Mouse (Mus musculus) heart, postnatal 0 days (tissue): Measurements from ENCODE around the gene Kcnk4. TPM values are rescaled to one million over a fixed set of nuclear protein-coding genes. Genes with fewer than 3 reads are reported as not detected.

Source experiments
- ATAC-seq: fragments of 200-750 bp; cut with Nextera tagmentation; 2 replicates; pipeline ENCODE4 v1.8.0; 2017; ENCODE audit warnings: low read depth, moderate number of reproducible peaks, moderate library complexity; ENCODE audit not compliant: insufficient read depth
- DNase-seq: peaks from one replicate; pipeline ENCODE4 v3.0.0-alpha.2; 2016; ENCODE audit warnings: low spot score
- H3K27ac ChIP-seq: fragments of 300-500 bp; sonication (generic); 2 replicates; pipeline ENCODE4 v1.5.1; 2014; ENCODE audit warnings: low read depth, mild to moderate bottlenecking
- H3K27me3 ChIP-seq: fragments of 300-500 bp; sonication (generic); 2 replicates; pipeline ENCODE4 v1.6.1; 2014; ENCODE audit warnings: low read length, mixed read lengths; ENCODE audit not compliant: control insufficient read depth, insufficient read depth
- H3K36me3 ChIP-seq: fragments of 300-500 bp; sonication (generic); replicated peaks from 2 replicates; pipeline ENCODE4 v1.6.1; 2014; ENCODE audit warnings: low read length, mixed read lengths; ENCODE audit not compliant: control insufficient read depth, insufficient read depth
- H3K4me1 ChIP-seq: fragments of 300-500 bp; sonication (generic); 2 replicates; pipeline ENCODE4 v1.6.1; 2014; ENCODE audit warnings: antibody characterized with exemption; ENCODE audit not compliant: control insufficient read depth, insufficient read depth
- H3K4me2 ChIP-seq: fragments of 300-500 bp; sonication (generic); 2 replicates; pipeline ENCODE4 v1.6.1; 2014; ENCODE audit warnings: low read depth, mild to moderate bottlenecking, low read length, moderate library complexity
- H3K4me3 ChIP-seq: fragments of 300-500 bp; sonication (generic); 2 replicates; pipeline ENCODE4 v1.5.1; 2014; ENCODE audit warnings: low read depth, low read length
- H3K9ac ChIP-seq: fragments of 300-500 bp; sonication (generic); replicated peaks from 2 replicates; pipeline ENCODE4 v1.6.1; 2014; ENCODE audit warnings: low read depth, low read length, mixed read lengths
- H3K9me3 ChIP-seq: fragments of 300-500 bp; sonication (generic); replicated peaks from 2 replicates; pipeline ENCODE4 v1.6.1; 2016; ENCODE audit warnings: low read length; ENCODE audit not compliant: control insufficient read depth
- CTCF ChIP-seq: IDR thresholded peaks from 2 replicates; pipeline ENCODE4 v1.5.1; 2016; ENCODE audit warnings: antibody characterized with exemption, control low read depth, low read depth
- EP300 ChIP-seq: IDR thresholded peaks from 2 replicates; pipeline ENCODE4 v1.6.1; 2016; ENCODE audit warnings: antibody characterized with exemption, low read depth
- WGBS: fragments of 180-500 bp; shearing (Covaris S2); extraction: QIAGEN DNeasy Blood & Tissue Kit; methylation state at CpG from one replicate; pipeline ENCODE4 v1.1.7; 2014; 5-methylcytosine and 5-hydroxymethylcytosine counted together
- polyA plus RNA-seq: library from polyadenylated mRNA; unstranded; fragments of >200 nt; fragmentation: Nextera tagmentation; extraction: Ambion mirVana; gene quantifications from 2 replicates; pipeline ENCODE4 v1.2.1, GENCODE M21; 2015
- total RNA-seq: library from RNA; depleted of rRNA; stranded (reverse); fragments of >200 nt; gene quantifications from 2 replicates; pipeline ENCODE4 v1.2.3, GENCODE M21; 2014; ENCODE audit warnings: low replicate concordance

Kcnk4 gene
- total and polyA plus RNA-seq, 2 experiments from 2014 or later, result 0.30 TPM; not detected in 1

DNA sequence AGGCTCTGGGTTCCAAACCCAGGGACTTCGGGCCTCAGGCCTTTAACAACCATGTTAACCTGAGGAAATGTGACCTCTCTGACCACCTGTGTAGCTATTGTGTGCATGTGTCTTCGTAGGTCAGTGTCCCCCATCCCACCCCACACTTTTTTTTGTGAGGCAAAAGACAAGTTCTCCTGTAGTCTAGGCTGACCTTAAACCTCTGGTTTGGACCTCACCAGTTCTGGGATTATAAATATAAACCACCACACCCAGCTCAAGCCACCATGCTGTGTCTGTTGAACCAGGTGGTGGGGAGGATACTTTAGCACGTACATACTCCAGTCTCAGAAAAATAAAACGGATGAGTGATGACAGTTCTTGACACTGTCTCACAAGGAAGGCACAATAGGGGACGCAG lies 15.6 kb upstream of the Kcnk4 start:
- 0 out of 2 replicates have a peak, but pooled peaks cover 7% of the 10 kb centered on the region for H3K36me3 ChIP-seq
- H3K4me2 ChIP-seq, result peak overlapping the region; percentile 81
- peaks cover 22% of the 10 kb centered on the region for H3K4me1 ChIP-seq
- ATAC-seq (no peak), DNase-seq (no peak)
- no peaks in the 10 kb centered on the region for H3K27me3 ChIP-seq
- H3K27ac ChIP-seq, result 0 out of 2 replicates have a peak overlapping the region, but pooled peaks have one; percentile 96
- 55% methylated on average over 5 of the region's 5 CpGs for WGBS
- peak overlapping the region; percentile 74; the same call in 1 of the 2 replicates for H3K9ac ChIP-seq
- no peaks in the 10 kb centered on the region for H3K9me3 ChIP-seq
- H3K4me3 ChIP-seq, result peak overlapping the region; percentile 71
- TF ChIP-seq CTCF, result no peak
- no peak for TF ChIP-seq EP300

DNA sequence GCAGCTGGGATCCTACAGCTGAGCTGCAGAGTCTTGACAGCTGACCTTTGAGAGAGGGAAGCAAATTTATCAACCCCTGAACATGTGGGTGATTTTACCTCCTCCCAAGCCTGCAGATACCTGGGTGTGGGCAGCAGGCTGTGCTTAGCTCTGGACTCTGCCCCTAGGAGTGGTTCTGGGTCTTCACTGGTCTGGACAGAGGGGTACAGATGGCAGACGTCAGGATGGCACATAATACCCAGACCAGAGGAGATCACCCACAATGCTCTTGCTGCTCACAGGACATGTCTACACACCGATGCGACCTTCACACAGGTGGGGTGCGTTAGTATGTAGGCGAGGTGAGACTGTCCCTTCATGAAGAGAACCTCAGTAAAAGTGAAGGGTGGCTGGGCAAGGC lies 15.2 kb upstream of the Kcnk4 start:
- ATAC-seq, result no peak
- DNase-seq, result no peak
- 91% methylated on average over 5 of the region's 5 CpGs for WGBS

DNA sequence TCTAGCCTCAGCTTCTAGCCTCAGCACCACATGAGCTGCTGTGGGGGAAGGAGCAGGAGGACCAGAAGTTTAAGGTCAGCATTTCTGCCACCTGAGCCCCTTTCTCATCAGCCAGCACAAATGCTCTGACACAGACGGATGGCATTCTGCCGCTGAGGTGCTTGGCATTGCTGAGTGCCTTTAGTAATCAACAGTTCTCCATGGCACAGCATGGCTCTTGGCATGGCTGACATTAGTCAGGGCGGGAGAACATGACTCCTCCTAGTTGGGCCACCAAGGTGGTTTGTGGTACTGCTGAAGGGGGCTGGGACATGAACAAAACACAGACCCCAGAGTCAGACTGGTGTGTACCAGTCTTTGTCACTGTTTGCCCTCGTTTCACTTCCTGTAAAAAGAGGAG lies 13.9 kb upstream of the Kcnk4 start:
- Histone ChIP-seq H3K9me3 (no peaks in the 10 kb centered on the region), H3K4me3 (no peak overlapping the region), H3K27ac (no peak overlapping the region), H3K4me1 (peaks cover 12% of the 10 kb centered on the region), H3K27me3 (no peaks in the 10 kb centered on the region), H3K9ac (no peak overlapping the region), H3K4me2 (no peak overlapping the region), H3K36me3 (0 out of 2 replicates have a peak, but pooled peaks cover 4% of the 10 kb centered on the region)
- no peak for TF ChIP-seq CTCF
- no peak for TF ChIP-seq EP300
- ATAC-seq (no peak), DNase-seq (no peak)
- 83% methylated on average over 4 of the region's 4 CpGs for WGBS

More for the DNA sequence above, 15.2 kb upstream of the Kcnk4 start:
- H3K4me1 ChIP-seq, result peaks cover 22% of the 10 kb centered on the region
- H3K36me3 ChIP-seq, result 0 out of 2 replicates have a peak, but pooled peaks cover 4% of the 10 kb centered on the region
- no peak overlapping the region for H3K27ac ChIP-seq
- no peak overlapping the region for H3K9ac ChIP-seq
- TF ChIP-seq CTCF, result no peak
- no peak for TF ChIP-seq EP300
- no peak overlapping the region for H3K4me2 ChIP-seq
- H3K9me3 ChIP-seq, result no peaks in the 10 kb centered on the region
- H3K27me3 ChIP-seq, result no peaks in the 10 kb centered on the region
- H3K4me3 ChIP-seq, result no peak overlapping the region

DNA sequence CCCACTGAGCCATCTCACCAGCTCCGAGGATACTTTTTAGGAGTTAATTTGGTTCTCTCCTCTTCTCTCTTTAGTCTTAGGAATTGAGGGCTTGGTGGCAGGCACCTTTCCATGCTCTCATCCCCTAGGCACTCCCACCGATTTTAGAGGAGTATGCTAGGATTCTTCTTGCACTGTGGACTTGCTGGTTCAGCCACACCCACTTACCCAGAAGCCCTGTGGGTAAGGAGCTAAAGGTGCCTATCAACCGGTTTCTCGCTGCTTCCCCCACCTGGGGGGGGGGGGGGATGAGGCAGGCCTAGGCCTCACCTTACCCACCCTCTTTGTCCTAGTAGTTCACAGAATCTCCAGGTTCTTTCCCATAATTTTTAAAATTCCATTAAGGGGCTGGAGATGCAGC lies 13.4 kb upstream of the Kcnk4 start:
- ATAC-seq (no peak), DNase-seq (no peak)
- Histone ChIP-seq H3K27ac (no peak overlapping the region), H3K36me3 (0 out of 2 replicates have a peak, but pooled peaks cover 4% of the 10 kb centered on the region), H3K9me3 (no peaks in the 10 kb centered on the region), H3K4me1 (peaks cover 12% of the 10 kb centered on the region), H3K27me3 (no peaks in the 10 kb centered on the region), H3K9ac (no peak overlapping the region), H3K4me2 (no peak overlapping the region), H3K4me3 (no peak overlapping the region)
- WGBS, result 53% methylated on average over 4 of the region's 4 CpGs
- no peak for TF ChIP-seq EP300
- no peak for TF ChIP-seq CTCF

DNA sequence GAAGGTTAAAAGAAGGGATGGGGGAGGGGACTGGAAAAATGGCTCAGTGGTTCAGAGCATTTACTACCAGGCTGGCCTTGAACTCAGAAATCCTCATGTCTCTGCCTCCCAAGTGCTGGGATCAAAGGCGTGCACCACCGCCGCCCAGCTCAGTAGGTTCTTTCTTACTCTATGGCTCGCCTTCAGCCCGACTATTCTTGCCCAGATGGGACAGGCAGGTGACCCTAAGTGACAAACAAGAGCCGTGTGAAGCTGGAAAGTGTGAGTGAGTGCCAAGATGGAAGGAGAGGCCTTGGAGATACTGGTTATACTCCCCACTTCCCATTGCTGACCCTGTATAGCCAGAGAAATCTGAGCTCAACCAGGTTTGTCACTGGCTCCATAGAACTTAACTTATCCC lies 9.4 kb upstream of the Kcnk4 start:
- no peak for ATAC-seq
- no peak overlapping the region for H3K9ac ChIP-seq
- 90% methylated on average over 6 of the region's 6 CpGs for WGBS
- no peak overlapping the region for H3K4me3 ChIP-seq
- 0 out of 2 replicates have a peak, but pooled peaks cover 4% of the 10 kb centered on the region for H3K36me3 ChIP-seq
- H3K4me1 ChIP-seq, result peaks cover 19% of the 10 kb centered on the region
- DNase-seq, result no peak
- H3K27ac ChIP-seq, result no peak overlapping the region
- H3K9me3 ChIP-seq, result no peaks in the 10 kb centered on the region
- TF ChIP-seq EP300 (no peak), CTCF (no peak)
- no peaks in the 10 kb centered on the region for H3K27me3 ChIP-seq
- H3K4me2 ChIP-seq, result no peak overlapping the region

DNA sequence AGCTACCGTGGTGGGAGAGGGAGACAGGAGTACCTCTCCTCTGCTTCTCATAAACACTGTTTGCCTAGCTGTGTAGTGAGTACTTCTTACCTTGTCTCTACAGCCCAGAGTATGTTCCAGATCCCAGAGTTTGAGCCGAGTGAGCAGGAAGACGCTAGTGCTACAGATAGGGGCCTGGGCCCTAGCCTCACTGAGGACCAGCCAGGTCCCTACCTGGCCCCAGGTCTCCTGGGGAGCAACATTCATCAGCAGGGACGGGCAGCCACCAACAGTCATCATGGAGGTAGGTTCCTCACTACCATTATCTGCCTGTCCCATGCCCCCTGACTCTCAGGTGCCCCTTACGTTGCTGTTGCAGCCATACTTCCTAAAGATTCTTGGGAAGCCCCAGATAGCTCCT lies 8.4 kb upstream of the Kcnk4 start:
- peaks cover 19% of the 10 kb centered on the region for H3K4me1 ChIP-seq
- H3K27ac ChIP-seq, result peak overlapping the region; percentile 84
- H3K9ac ChIP-seq, result peak overlapping the region; percentile 61
- 0 out of 2 replicates have a peak, but pooled peaks cover 4% of the 10 kb centered on the region for H3K36me3 ChIP-seq
- H3K9me3 ChIP-seq, result no peaks in the 10 kb centered on the region
- TF ChIP-seq CTCF (no peak), EP300 (no peak)
- H3K4me3 ChIP-seq, result peak overlapping the region; percentile 72
- ATAC-seq (no peak), DNase-seq (no peak)
- WGBS, result 26% methylated on average over 5 of the region's 5 CpGs
- H3K4me2 ChIP-seq, result peak overlapping the region; percentile 87
- no peaks in the 10 kb centered on the region for H3K27me3 ChIP-seq
